In genomic region chrX:96097491-96097970, GRCm38 (mm10) we compare ENCODE assay signal across 8 mouse cellular contexts. TPM values are rescaled to one million over a fixed set of nuclear protein-coding genes. Genes with fewer than 3 reads are reported as not detected.
DNase-seq lines count a peak whose midpoint lies in the region; ATAC-seq and TF ChIP-seq lines count a peak whose summit lies in the region.

No protein-coding gene starts in this region.

- H3K36me3 ChIP-seq in heart, embryonic 13.5 days, result 0 out of 2 replicates have a peak, but pooled peaks cover 2% of the 10 kb centered on the region
- no peaks in the 10 kb centered on the region for H3K36me3 ChIP-seq in forebrain, postnatal 0 days (ENCODE audit: insufficient read depth)
- no peaks in the 10 kb centered on the region for H3K36me3 ChIP-seq in macrophage (ENCODE audit: inconsistent target)

- peaks cover 19% of the 10 kb centered on the region for H3K4me1 ChIP-seq in heart, embryonic 13.5 days
- no peaks in the 10 kb centered on the region for H3K4me1 ChIP-seq in forebrain, postnatal 0 days (ENCODE audit: insufficient read depth)

- peak overlapping the region; percentile 88 for H3K9ac ChIP-seq in heart, embryonic 13.5 days
- H3K9ac ChIP-seq in forebrain, postnatal 0 days, result no peak overlapping the region

- peaks cover 65% of the 10 kb centered on the region for H3K79me2 ChIP-seq in macrophage (ENCODE audit: inconsistent target)

- H3K9me3 ChIP-seq in heart, embryonic 13.5 days, result no peaks in the 10 kb centered on the region
- no peaks in the 10 kb centered on the region for H3K9me3 ChIP-seq in forebrain, postnatal 0 days (ENCODE audit: low read length)

- 31% methylated on average over 5 of the region's 5 CpGs for WGBS in heart, embryonic 13.5 days
- WGBS in forebrain, postnatal 0 days, result 41% methylated on average over 5 of the region's 5 CpGs
- 32% methylated on average over 5 of the region's 5 CpGs for WGBS in macrophage (ENCODE audit: missing documents)

- H3K27me3 ChIP-seq in heart, embryonic 13.5 days (replicated peaks), result 0 out of 2 replicates have a peak, but pooled peaks cover 5% of the 10 kb centered on the region
- H3K27me3 ChIP-seq in forebrain, postnatal 0 days (ENCODE audit: insufficient read depth, low read length), result no peaks in the 10 kb centered on the region

- TF ChIP-seq CTCF in forebrain, postnatal 0 days (IDR thresholded peaks at IDR 0.05; ENCODE audit: low read depth), result no peak

- no peak for ATAC-seq in heart, embryonic 13.5 days (ENCODE audit: extremely low read depth, insufficient number of reproducible peaks, low FRiP score, low TSS enrichment)
- peak; percentile 31 for ATAC-seq in CD4-positive, CD25-positive, alpha-beta regulatory T cell, adult 4 months
- ATAC-seq in forebrain, postnatal 0 days, result no peak

- H3K4me2 ChIP-seq in heart, embryonic 13.5 days, result peak overlapping the region; percentile 68
- H3K4me2 ChIP-seq in forebrain, postnatal 0 days (ENCODE audit: low read depth), result peak overlapping the region; percentile 55; the same call in 1 of the 2 replicates

- H3K27ac ChIP-seq in heart, embryonic 13.5 days (replicated peaks), result peak overlapping the region; percentile 88
- no peak overlapping the region for H3K27ac ChIP-seq in forebrain, postnatal 0 days (ENCODE audit: low read depth, low read length)
- peak overlapping the region; percentile 87 for H3K27ac ChIP-seq in macrophage

- intact Hi-C loops in heart, postnatal 14 days (cut with DNase I), result loop anchor here (2.0 to 5.0 kb wide), 3 partner anchors 35 to 77 kb away; no protein-coding TSS in a partner anchor

- peak overlapping the region; percentile 75 for H3K4me3 ChIP-seq in heart, embryonic 13.5 days
- H3K4me3 ChIP-seq in forebrain, postnatal 0 days (ENCODE audit: low read depth, low read length), result no peak overlapping the region
- peak overlapping the region; percentile 67 for H3K4me3 ChIP-seq in macrophage (ENCODE audit: inconsistent target)

- DNase-seq in heart, postnatal 14 days, result no peak
- DNase-seq in forebrain, postnatal 0 days, result no peak
- DNase-seq in adrenal gland, postnatal 25 days, result no peak
- DNase-seq in embryo, embryonic 9.5 days (ENCODE audit: extremely low spot score), result no peak
- no peak for DNase-seq in ovary, postnatal 36 days (ENCODE audit: low spot score)

RNA-seq across cellular contexts. Expression of gene Msn, which starts 1.7 kb away (rescaled TPM):
- 180 and 183 TPM in 2 replicates for polyA plus RNA-seq in heart, embryonic 13.5 days (2015; fragmentation: Nextera tagmentation; extraction: Ambion mirVana)
- total RNA-seq in heart, postnatal 14 days (2021), result 100 to 1,000 TPM; 146 to 163 TPM
- 1,000 to 10,000 TPM in 1 of 2 experiments, 100 to 1,000 TPM in 1; 771 to 1,065 TPM for polyA plus RNA-seq in CD4-positive, CD25-positive, alpha-beta regulatory T cell, adult 4 months (2017; shearing (Covaris generic))
- 12.6 and 19.7 TPM in 2 replicates for total RNA-seq in forebrain, postnatal 0 days (2014; rRNA removed)
- 20.6 and 25.1 TPM in 2 replicates for polyA plus RNA-seq in forebrain, postnatal 0 days (2015; fragmentation: Nextera tagmentation; extraction: Ambion mirVana)
- 1,000 to 10,000 TPM in 2 of 26 experiments, 100 to 1,000 TPM in 24; 166 to 1,263 (median 461) TPM for total RNA-seq in macrophage (2018; cell fraction: chromatin; rRNA removed)
- 100 to 1,000 TPM; 404 to 776 (median 572) TPM for total RNA-seq in macrophage (2018; cell fraction: cytosol; rRNA removed)
- 1,000 to 10,000 TPM in 3 of 26 experiments, 100 to 1,000 TPM in 23; 289 to 1,349 (median 715) TPM for total RNA-seq in macrophage (2018; cell fraction: nucleus; rRNA removed)
- polyA plus RNA-seq in macrophage (2018), result 338 to 532 TPM (median 499 TPM) in 3 replicates
- total RNA-seq in adrenal gland, postnatal 25 days (2021), result 128 and 142 TPM in 2 replicates
